Mouse (Mus musculus): ENCODE measurements around the gene Sgcg. TPM values are rescaled to one million over a fixed set of nuclear protein-coding genes. Genes with fewer than 3 reads are reported as not detected.
A peak's percentile ranks its signal among the peaks of the same experiment; 100 is the strongest.

Gene Sgcg
- polyA plus RNA-seq, 1 experiment from 2014 or later: 0.19 TPM

DNA sequence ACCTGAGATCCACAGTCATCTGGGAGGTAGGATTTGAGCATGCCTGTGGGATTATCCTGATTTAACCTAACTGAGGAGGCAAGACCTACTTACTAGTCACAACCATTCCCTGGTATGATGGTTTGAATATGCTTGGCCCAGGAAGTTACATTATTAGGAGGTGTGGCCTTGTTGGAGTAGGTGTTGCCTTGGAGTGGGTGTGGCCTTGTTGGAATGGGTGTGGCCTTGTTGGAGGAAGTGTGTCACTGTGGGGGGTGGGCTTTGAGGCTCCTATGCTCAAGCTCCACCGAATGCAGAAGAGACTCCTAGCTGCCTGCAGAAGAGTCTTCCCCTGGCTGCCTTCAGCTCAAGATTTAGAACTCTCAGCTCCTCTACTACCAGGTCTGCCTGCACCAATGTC is 32.1 kb downstream of the Sgcg start:
- ATAC-seq (replicated peaks): no peak

DNA sequence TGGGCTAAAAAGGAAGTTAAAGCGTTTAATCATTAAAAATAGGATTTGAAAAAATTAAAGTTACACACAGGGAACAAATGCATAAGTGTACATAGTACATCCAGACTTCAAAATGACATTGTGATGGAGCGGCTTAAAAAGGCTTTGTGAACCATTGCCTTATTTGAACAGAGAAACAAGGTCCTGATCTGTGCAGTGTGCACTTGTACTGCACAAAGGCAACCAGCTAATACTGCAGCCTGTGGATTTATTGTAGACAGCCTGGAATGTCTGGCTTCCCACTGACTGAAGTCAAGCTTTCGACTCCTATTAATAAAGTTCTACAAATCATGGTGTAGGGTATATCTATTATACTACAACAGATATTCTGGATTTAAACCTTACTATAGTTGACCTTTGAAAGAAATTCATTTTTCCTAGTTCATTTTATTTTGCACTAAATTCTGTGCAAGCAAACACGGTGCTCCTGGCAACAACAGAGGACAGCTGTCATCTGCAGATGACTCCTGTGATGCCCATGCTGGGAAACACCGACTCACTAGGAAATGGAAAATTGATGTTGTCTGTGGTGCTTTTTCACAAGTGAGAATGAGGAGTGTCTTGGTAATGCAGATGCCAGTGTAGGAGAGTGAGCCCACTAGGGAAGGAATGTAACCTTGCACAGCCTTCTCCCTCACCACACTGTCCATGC is 33.8 kb downstream of the Sgcg start:
- H3K4me2 ChIP-seq: no peak overlapping the region
- ATAC-seq (replicated peaks): no peak
- H3K36me3 ChIP-seq (replicated peaks): no peaks in the 10 kb centered on the region
- H3K9ac ChIP-seq: no peak overlapping the region
- H3K4me1 ChIP-seq: no peaks in the 10 kb centered on the region
- 77% methylated on average over 5 of the region's 5 CpGs for WGBS
- no peak overlapping the region for H3K4me3 ChIP-seq
- H3K27ac ChIP-seq: no peak overlapping the region
- no peaks in the 10 kb centered on the region for H3K9me3 ChIP-seq
- no peaks in the 10 kb centered on the region for H3K27me3 ChIP-seq (replicated peaks)

More for the DNA sequence above, 32.1 kb downstream of the Sgcg start:
- Histone ChIP-seq H3K4me1 (no peaks in the 10 kb centered on the region), H3K9ac (no peak overlapping the region), H3K9me3 (no peaks in the 10 kb centered on the region), H3K27ac (no peak overlapping the region), H3K27me3 (replicated peaks) (no peaks in the 10 kb centered on the region), H3K36me3 (replicated peaks) (no peaks in the 10 kb centered on the region), H3K4me2 (no peak overlapping the region), H3K4me3 (no peak overlapping the region)
- 67% methylated on average over 1 of the region's 1 CpGs for WGBS

DNA sequence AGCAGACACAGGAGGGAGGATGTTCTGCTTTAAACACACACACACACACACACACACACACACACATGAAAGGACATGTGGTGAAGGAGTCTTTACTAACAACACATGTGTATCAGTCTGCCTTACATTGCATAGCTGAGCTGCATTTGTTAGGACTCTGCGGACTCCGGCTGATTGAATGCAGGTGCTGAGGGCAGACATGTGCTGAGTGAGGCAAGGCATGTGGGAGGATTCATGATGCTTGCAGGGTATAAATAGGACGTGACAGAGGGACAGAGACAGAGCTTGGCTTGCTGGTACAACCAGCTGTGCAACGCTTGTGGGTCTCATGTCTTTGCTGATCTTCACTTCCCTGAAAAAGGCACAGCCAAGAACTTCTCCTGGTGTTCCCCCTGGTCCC is 34.5 kb downstream of the Sgcg start:
- Histone ChIP-seq H3K4me3 (no peak overlapping the region), H3K27ac (no peak overlapping the region), H3K36me3 (replicated peaks) (no peaks in the 10 kb centered on the region), H3K4me1 (no peaks in the 10 kb centered on the region), H3K27me3 (replicated peaks) (no peaks in the 10 kb centered on the region), H3K9ac (no peak overlapping the region), H3K9me3 (no peaks in the 10 kb centered on the region), H3K4me2 (no peak overlapping the region)
- ATAC-seq (replicated peaks): no peak
- WGBS: 76% methylated on average over 4 of the region's 4 CpGs

DNA sequence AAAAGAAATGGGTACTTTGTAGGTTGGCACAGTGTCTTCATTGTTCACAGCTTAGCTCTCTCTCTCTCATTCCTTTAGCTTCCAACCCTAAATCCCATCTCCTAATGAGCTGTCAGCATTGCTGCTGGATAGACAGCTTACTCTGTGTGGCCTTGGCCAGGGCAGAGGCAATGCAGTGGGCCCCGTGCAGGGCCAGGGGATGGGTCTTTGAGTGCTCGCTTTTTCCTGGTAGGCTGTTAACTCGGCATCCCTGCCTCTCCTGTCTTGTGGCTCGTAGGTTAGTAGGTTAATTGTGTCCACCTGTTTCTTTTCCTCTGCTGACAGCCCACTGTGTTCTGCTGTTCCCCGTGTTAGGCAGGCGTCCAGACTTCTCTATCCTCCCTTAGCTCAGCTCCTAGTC is 35.8 kb downstream of the Sgcg start:
- H3K27me3 ChIP-seq (replicated peaks): no peaks in the 10 kb centered on the region
- no peak overlapping the region for H3K4me3 ChIP-seq
- no peaks in the 10 kb centered on the region for H3K4me1 ChIP-seq
- H3K4me2 ChIP-seq: no peak overlapping the region
- WGBS: 56% methylated on average over 6 of the region's 6 CpGs
- ATAC-seq (replicated peaks): no peak
- no peak overlapping the region for H3K9ac ChIP-seq
- H3K9me3 ChIP-seq: no peaks in the 10 kb centered on the region
- H3K27ac ChIP-seq: no peak overlapping the region
- H3K36me3 ChIP-seq (replicated peaks): no peaks in the 10 kb centered on the region

DNA sequence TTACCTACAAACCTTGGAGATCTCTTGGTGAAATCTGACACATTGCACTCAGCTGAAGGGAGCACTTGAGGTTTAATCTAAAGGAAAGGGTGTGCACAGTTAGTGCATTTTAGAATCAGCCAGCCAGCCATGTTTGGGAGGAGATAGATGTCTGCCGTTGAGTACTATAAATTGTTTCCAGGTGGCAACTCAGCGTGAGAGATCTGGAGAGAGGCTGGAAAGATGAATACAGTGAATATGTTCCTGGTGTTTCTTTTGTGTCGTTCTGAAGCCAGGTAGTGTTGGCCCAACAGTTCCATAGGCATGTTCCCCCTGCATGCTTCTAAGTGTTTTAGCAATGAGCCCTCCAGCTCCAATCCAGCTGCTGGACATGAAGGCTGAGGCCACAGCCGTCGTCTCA is 37.1 kb downstream of the Sgcg start:
- Histone ChIP-seq H3K4me3 (no peak overlapping the region), H3K36me3 (replicated peaks) (no peaks in the 10 kb centered on the region), H3K27ac (no peak overlapping the region), H3K9ac (no peak overlapping the region), H3K9me3 (no peaks in the 10 kb centered on the region), H3K4me1 (no peaks in the 10 kb centered on the region), H3K27me3 (replicated peaks) (no peaks in the 10 kb centered on the region), H3K4me2 (no peak overlapping the region)
- ATAC-seq (replicated peaks): no peak
- WGBS: 91% methylated on average over 5 of the region's 5 CpGs

DNA sequence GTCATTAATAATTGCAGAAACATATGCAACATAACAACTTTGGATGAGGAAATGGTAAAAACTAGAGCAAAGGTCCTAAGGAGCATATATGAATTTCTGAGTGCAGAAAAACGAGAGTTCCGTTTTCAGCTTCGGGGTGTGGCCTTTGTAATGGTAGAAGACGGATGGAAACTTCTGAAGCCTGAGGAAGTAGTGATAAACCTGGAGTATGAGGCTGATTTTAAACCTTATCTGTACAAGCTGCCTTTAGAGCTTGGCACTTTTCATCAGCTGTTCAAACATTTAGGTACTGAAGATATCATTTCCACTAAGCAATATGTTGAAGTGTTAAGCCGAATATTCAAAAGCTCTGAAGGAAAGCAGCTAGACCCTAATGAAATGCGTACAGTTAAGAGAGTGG is 46.5 kb downstream of the Sgcg start:
- ATAC-seq (replicated peaks): no peak
- no peak overlapping the region for H3K4me2 ChIP-seq
- 97% methylated on average over 6 of the region's 6 CpGs for WGBS

DNA sequence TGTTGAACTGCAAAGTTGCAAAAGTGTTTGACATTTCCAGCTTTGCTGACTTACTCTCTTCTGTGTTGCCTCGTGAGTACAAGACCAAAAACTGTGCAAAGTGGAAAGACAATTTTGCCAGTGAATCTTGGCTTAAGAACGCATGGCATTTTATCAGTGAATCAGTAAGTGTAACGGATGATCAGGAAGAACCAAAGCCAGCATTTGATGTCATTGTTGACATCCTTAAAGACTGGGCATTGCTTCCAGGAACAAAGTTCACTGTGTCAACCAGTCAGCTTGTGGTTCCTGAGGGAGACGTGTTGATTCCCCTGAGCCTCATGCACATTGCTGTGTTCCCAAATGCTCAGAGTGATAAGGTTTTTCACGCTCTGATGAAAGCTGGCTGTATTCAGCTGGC is 48.2 kb downstream of the Sgcg start:
- H3K4me3 ChIP-seq: no peak overlapping the region
- no peak overlapping the region for H3K9ac ChIP-seq
- ATAC-seq (replicated peaks): no peak
- H3K4me2 ChIP-seq: no peak overlapping the region
- H3K27ac ChIP-seq: no peak overlapping the region
- H3K27me3 ChIP-seq (replicated peaks): no peaks in the 10 kb centered on the region
- WGBS: 95% methylated on average over 5 of the region's 5 CpGs
- peaks cover 75% of the 10 kb centered on the region for H3K36me3 ChIP-seq (replicated peaks)
- H3K4me1 ChIP-seq: no peaks in the 10 kb centered on the region
- H3K9me3 ChIP-seq: no peaks in the 10 kb centered on the region; the same call in 1 of the 2 replicates

More for the DNA sequence above, 46.5 kb downstream of the Sgcg start:
- Histone ChIP-seq H3K27ac (no peak overlapping the region), H3K9ac (no peak overlapping the region), H3K4me1 (no peaks in the 10 kb centered on the region), H3K27me3 (replicated peaks) (no peaks in the 10 kb centered on the region), H3K36me3 (replicated peaks) (peaks cover 59% of the 10 kb centered on the region), H3K4me3 (no peak overlapping the region), H3K9me3 (no peaks in the 10 kb centered on the region)

DNA sequence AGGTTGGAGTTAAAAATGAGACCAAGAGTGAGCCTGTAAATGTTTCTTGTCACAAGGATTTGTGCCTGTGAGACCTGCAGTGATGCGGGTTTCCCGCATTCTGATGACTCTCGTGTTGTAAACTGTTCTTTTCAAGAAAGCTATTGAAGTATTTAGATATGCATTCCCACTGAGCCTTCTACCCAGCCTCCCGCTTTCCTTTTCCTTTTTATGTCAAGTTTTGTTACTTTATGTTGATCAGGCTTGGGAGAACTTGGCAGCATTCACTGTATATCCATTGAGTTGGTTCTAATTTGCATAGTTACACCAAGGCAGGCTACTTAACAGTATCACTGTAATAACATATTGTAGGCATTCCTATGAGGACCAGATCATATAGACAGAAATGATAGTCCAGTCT is 63.9 kb downstream of the Sgcg start:
- H3K9ac ChIP-seq: no peak overlapping the region
- H3K27me3 ChIP-seq (replicated peaks): no peaks in the 10 kb centered on the region
- no peak overlapping the region for H3K4me2 ChIP-seq
- H3K4me1 ChIP-seq: no peaks in the 10 kb centered on the region; the same call in 1 of the 2 replicates
- no peak for ATAC-seq (replicated peaks)
- no peaks in the 10 kb centered on the region for H3K9me3 ChIP-seq
- 38% methylated on average over 4 of the region's 4 CpGs for WGBS
- peaks cover 26% of the 10 kb centered on the region for H3K36me3 ChIP-seq (replicated peaks)
- H3K4me3 ChIP-seq: no peak overlapping the region
- H3K27ac ChIP-seq: no peak overlapping the region

DNA sequence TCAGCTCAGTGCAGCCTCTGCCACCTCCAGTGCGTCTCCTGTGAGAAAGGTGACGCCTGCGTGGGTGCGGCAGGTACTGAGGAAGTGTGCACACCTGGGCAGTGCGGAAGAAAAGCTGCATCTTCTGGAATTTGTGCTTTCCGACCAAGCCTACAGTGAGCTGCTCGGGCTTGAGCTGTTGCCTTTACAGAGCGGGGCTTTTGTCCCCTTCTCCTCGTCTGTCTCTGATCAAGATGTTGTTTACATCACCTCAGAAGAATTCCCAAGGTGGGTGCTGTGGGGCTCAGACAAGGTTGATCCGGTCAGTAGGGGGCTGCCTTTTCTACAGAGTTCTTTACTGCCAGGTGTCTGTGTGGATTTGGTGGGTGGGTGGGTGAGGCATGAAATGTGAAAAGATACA is 66.0 kb downstream of the Sgcg start:
- no peak for ATAC-seq (replicated peaks)
- Histone ChIP-seq H3K4me1 (no peaks in the 10 kb centered on the region; the same call in 1 of the 2 replicates), H3K9ac (no peak overlapping the region), H3K4me2 (no peak overlapping the region), H3K4me3 (no peak overlapping the region), H3K9me3 (no peaks in the 10 kb centered on the region), H3K36me3 (replicated peaks) (peaks cover 24% of the 10 kb centered on the region), H3K27me3 (replicated peaks) (no peaks in the 10 kb centered on the region), H3K27ac (no peak overlapping the region)
- 85% methylated on average over 10 of the region's 10 CpGs for WGBS

DNA sequence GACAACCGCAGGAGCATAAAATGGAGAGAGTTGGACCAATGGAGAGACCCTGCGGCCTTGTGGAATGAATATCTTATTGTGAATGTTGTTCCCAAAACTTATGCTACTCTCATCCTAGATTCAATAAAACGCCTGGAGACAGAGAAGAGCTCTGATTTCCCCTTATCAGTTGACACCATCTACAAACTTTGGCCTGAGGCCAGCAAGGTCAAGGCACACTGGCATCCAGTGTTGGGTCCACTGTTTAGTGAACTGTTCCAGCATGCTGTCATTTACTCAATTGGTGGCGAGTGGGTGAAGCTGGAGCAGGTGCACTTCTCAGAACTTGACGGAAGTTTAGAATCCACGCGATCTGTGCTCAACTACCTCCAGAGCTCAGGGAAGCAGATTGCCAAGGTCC is 66.4 kb downstream of the Sgcg start:
- no peaks in the 10 kb centered on the region for H3K9me3 ChIP-seq
- no peak overlapping the region for H3K27ac ChIP-seq
- H3K4me2 ChIP-seq: no peak overlapping the region
- H3K36me3 ChIP-seq (replicated peaks): peaks cover 21% of the 10 kb centered on the region
- WGBS: 93% methylated on average over 7 of the region's 7 CpGs
- H3K27me3 ChIP-seq (replicated peaks): no peaks in the 10 kb centered on the region
- H3K4me3 ChIP-seq: no peak overlapping the region
- no peak overlapping the region for H3K9ac ChIP-seq
- H3K4me1 ChIP-seq: no peaks in the 10 kb centered on the region; the same call in 1 of the 2 replicates
- ATAC-seq (replicated peaks): no peak

DNA sequence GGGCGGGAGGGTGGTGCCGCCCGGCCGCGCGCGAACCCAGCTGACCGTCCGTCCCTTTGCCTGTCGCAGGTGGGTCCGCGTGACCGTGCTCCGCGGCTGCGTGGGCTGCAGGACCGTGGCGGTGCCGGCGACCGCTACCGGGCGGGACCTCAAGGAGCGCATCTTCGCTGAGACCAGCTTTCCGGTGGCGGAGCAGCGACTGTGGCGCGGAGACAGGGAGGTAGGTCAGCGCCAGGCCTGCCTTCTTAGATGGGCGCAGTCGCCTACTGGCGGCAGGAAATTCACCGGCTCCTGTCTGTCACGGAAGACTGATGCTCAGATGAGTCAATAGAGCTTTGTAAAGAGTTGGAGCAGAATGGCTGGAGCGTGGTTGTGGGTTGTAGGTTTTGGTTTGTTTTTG is 85.1 kb downstream of the Sgcg start:
- peak; percentile 65 for ATAC-seq (replicated peaks)
- WGBS: under 1% methylated on average over 37 of the region's 37 CpGs
- Histone ChIP-seq H3K27ac (peak overlapping the region; percentile 88), H3K36me3 (replicated peaks) (no peaks in the 10 kb centered on the region), H3K4me3 (peak overlapping the region; percentile 65), H3K4me2 (peak overlapping the region; percentile 48), H3K4me1 (peaks cover 24% of the 10 kb centered on the region), H3K27me3 (replicated peaks) (no peaks in the 10 kb centered on the region), H3K9ac (peak overlapping the region; percentile 64), H3K9me3 (no peaks in the 10 kb centered on the region)

DNA sequence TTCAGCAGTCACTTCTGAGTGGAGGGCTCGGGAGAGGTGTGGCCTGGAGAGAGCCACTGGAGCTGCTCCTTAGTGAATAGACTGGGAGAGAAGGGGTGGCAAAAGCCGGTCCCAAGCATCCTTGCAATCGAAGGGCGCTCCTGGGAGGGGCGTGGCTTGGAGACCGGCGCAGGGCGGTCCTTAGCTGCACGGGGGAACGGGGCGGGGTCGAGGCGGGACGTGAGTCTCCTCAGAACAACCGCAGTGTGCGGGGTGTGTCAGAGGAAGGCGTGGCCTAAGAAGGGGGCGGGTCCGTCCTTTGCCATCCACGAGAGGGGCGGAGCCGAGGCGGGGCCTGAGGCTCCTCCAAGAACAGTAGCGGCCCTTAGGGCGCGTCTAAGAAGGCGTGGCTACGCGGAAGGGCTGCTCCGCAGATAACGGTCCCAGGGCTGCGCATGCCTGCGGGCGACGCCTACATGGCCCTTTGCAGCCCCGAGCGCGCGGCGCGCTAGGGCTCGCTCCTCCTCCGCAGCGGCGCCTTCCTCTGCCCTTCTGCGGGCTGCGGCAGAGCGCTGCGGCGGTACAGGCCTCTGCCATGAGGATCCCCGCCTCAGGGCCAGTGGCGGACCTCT is 85.6 kb downstream of the Sgcg start:
- Histone ChIP-seq H3K27me3 (replicated peaks) (no peaks in the 10 kb centered on the region), H3K27ac (peak overlapping the region; percentile 88), H3K9me3 (no peaks in the 10 kb centered on the region), H3K36me3 (replicated peaks) (no peaks in the 10 kb centered on the region), H3K4me3 (peak overlapping the region; percentile 65), H3K9ac (peak overlapping the region; percentile 64), H3K4me2 (peak overlapping the region; percentile 48), H3K4me1 (peaks cover 24% of the 10 kb centered on the region)
- WGBS: under 1% methylated on average over 51 of the region's 52 CpGs
- ATAC-seq (replicated peaks): peak; percentile 98

Measured in midbrain, embryonic 15.5 days (tissue).